In genomic region chr16:95844691-95845090, GRCm38 (mm10) we compare ENCODE assay signal across 8 mouse cellular contexts.
A peak's percentile ranks its signal among the peaks of the same experiment; 100 is the strongest.
DNase-seq lines count a peak whose midpoint lies in the region; ATAC-seq lines count a peak whose summit lies in the region.

No protein-coding gene starts in this region.

- DNase-seq in gastrocnemius, postnatal 25 days, result peak; percentile 38
- no peak for DNase-seq in gastrocnemius, adult 8-10 months (ENCODE audit: low spot score in 2 of 2)
- DNase-seq in 3134 (ENCODE audit: extremely low read depth, insufficient read length, low spot score), result peak; percentile 48
- DNase-seq in adrenal gland, postnatal 10 days, result peak; percentile 38
- no peak for DNase-seq in natural killer cell, adult 2 months (ENCODE audit: low spot score in 2 of 2)
- no peak for DNase-seq in urinary bladder, postnatal 14 days (ENCODE audit: low spot score)
- DNase-seq in forebrain, embryonic 11.5 days (ENCODE audit: low spot score), result no peak

- no peak overlapping the region for H3K4me3 ChIP-seq in forebrain, embryonic 11.5 days (ENCODE audit: low read depth, low read length)

- no peaks in the 10 kb centered on the region for H3K27me3 ChIP-seq in forebrain, embryonic 11.5 days (ENCODE audit: control insufficient read depth, insufficient read depth, low read length)

- H3K9ac ChIP-seq in forebrain, embryonic 11.5 days (ENCODE audit: low read length), result no peak overlapping the region

- 73% methylated on average over 4 of the region's 4 CpGs for WGBS in forebrain, embryonic 11.5 days

- H3K9me3 ChIP-seq in forebrain, embryonic 11.5 days (ENCODE audit: control insufficient read depth, low read length), result no peaks in the 10 kb centered on the region

- H3K4me2 ChIP-seq in forebrain, embryonic 11.5 days (ENCODE audit: low read depth, low read length, severe bottlenecking), result no peak overlapping the region

- peaks cover 5% of the 10 kb centered on the region; the same call in 1 of the 2 replicates for H3K4me1 ChIP-seq in forebrain, embryonic 11.5 days (replicated peaks; ENCODE audit: control insufficient read depth, insufficient read depth, low read length)

- H3K36me3 ChIP-seq in forebrain, embryonic 11.5 days (ENCODE audit: control insufficient read depth, insufficient read depth, low read length), result no peaks in the 10 kb centered on the region

- peak; percentile 33 to 61 for ATAC-seq in hematopoietic stem cell, adult 5-6 weeks (replicated peaks in 1 of 2; ENCODE audit: insufficient read depth in 1 of 2, low FRiP score in 2 of 2, low TSS enrichment in 1 of 2, low read depth in 1 of 2, poor library complexity in 2 of 2, severe bottlenecking in 2 of 2)
- no peak for ATAC-seq in forebrain, embryonic 11.5 days (replicated peaks; ENCODE audit: low FRiP score)

- no peak overlapping the region for H3K27ac ChIP-seq in forebrain, embryonic 11.5 days (ENCODE audit: low read depth, low read length)

Comparison
In these comparisons a context has a peak if more than half of its experiments do, and no peak if none do; other contexts are left out.
1. DNase-seq: peak in gastrocnemius, postnatal 25 days (single experiment), 3134 (single experiment) and adrenal gland, postnatal 10 days (single experiment); none in gastrocnemius, adult 8-10 months (0 of 2), natural killer cell, adult 2 months (0 of 2), urinary bladder, postnatal 14 days (single experiment) and forebrain, embryonic 11.5 days (single experiment).